Mouse (Mus musculus): ENCODE measurements around the gene Stxbp6. TPM values are rescaled to one million over a fixed set of nuclear protein-coding genes. Genes with fewer than 3 reads are reported as not detected.

The Stxbp6 gene
- polyA plus RNA-seq, 1 experiment from 2014 or later, result 15.5 TPM

DNA sequence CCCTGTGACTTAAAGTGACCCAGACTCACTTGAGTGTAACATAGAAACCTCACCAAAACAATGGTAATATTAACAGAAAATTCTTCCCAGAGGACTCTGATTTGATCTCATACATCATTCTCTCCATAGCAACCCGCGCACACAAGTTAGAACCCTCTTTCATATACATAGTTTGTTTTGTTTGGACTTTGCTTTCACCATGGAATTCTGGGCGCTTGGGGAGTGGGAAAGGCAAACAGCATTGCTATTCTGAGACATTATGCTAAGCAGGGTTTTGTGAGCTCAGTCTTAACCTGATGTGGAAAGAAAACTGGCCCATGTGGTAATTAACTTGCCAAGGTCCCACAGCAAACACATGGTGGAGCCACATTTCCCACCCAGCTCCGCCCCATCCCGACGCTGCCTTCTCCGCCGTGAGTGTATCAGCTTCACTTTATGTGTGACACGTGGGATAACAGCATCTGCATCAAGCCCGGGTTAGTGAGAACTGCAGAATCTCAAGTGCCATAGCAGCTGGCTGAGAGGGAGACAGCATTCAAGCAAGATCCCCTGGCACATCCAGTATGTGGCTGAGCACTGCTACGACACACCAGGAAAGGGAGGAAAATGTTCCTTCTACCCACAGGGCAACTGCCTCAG is 7.3 kb downstream of the Stxbp6 start:
- Histone ChIP-seq H3K4me2 (replicated peaks; ENCODE audit: low read depth, low read length) (no peak overlapping the region), H3K27ac (ENCODE audit: low read depth, low read length) (no peak overlapping the region)

DNA sequence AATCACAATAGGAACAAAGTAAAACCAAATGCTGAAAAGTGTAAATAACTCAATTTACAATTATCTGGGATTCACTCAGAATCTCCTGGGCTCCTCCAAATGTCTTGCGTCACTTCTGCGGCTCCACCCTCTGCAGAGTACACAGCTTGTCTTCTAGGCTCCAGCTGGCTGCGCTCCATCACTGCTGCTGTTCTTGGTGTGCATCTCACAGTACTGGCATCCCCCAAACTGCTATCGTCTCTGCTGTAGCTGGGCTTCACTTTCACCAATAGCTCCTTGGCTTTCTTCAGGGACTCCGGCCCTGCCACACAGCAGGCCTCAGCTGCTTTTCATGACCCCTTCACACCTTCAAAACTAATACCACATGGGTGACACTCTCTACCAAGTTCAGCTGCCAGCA is 10.9 kb downstream of the Stxbp6 start:
- H3K4me1 ChIP-seq (replicated peaks; ENCODE audit: control insufficient read depth, insufficient read depth, low read length), result no peaks in the 10 kb centered on the region
- DNase-seq (ENCODE audit: low spot score), result no peak
- no peaks in the 10 kb centered on the region for H3K36me3 ChIP-seq (ENCODE audit: control insufficient read depth, insufficient read depth, low read length)
- no peaks in the 10 kb centered on the region for H3K9me3 ChIP-seq (ENCODE audit: control insufficient read depth, low read length)
- H3K27ac ChIP-seq (ENCODE audit: low read depth, low read length), result no peak overlapping the region
- no peak overlapping the region for H3K9ac ChIP-seq (ENCODE audit: low read depth, low read length)
- no peak overlapping the region for H3K4me3 ChIP-seq (ENCODE audit: low read depth, low read length)
- WGBS, result 71% methylated on average over 5 of the region's 5 CpGs
- no peak for ATAC-seq (ENCODE audit: low FRiP score)
- no peak overlapping the region for H3K4me2 ChIP-seq (replicated peaks; ENCODE audit: low read depth, low read length)
- no peaks in the 10 kb centered on the region for H3K27me3 ChIP-seq (ENCODE audit: control insufficient read depth, insufficient read depth, low read length)

More for the DNA sequence above, 7.3 kb downstream of the Stxbp6 start:
- peak; percentile 23 for DNase-seq (ENCODE audit: low spot score)
- no peak overlapping the region for H3K4me3 ChIP-seq (ENCODE audit: low read depth, low read length)
- no peak overlapping the region for H3K9ac ChIP-seq (ENCODE audit: low read depth, low read length)
- no peaks in the 10 kb centered on the region for H3K9me3 ChIP-seq (ENCODE audit: control insufficient read depth, low read length)
- ATAC-seq (ENCODE audit: low FRiP score), result peak; percentile 28
- WGBS, result 43% methylated on average over 11 of the region's 11 CpGs
- no peaks in the 10 kb centered on the region for H3K4me1 ChIP-seq (replicated peaks; ENCODE audit: control insufficient read depth, insufficient read depth, low read length)
- no peaks in the 10 kb centered on the region for H3K27me3 ChIP-seq (ENCODE audit: control insufficient read depth, insufficient read depth, low read length)
- no peaks in the 10 kb centered on the region for H3K36me3 ChIP-seq (ENCODE audit: control insufficient read depth, insufficient read depth, low read length)

DNA sequence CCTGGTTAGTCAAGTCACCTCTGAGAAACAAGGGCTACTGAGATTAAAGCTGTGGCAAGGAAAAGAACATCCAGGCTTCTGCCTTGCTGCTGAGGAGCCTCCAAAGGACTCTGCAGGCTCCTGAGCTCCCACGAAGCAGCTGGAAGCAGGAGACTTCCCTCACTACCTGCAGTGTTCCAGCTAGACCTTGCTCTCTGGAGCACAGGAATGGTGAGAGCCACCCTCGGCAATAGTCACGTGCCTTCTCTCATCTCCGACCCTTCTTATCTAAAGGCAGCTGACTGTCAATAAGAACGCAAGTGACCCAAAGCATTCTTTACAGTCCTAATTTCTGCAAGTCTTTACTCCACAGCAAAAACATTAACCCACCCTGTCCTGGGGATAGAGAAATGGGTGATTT is 13.2 kb downstream of the Stxbp6 start:
- no peak overlapping the region for H3K27ac ChIP-seq (ENCODE audit: low read depth, low read length)
- no peak overlapping the region for H3K4me2 ChIP-seq (replicated peaks; ENCODE audit: low read depth, low read length)
- DNase-seq (ENCODE audit: low spot score) (no peak), ATAC-seq (ENCODE audit: low FRiP score) (no peak)
- 68% methylated on average over 5 of the region's 5 CpGs for WGBS
- no peak overlapping the region for H3K4me3 ChIP-seq (ENCODE audit: low read depth, low read length)
- no peaks in the 10 kb centered on the region for H3K9me3 ChIP-seq (ENCODE audit: control insufficient read depth, low read length)
- no peaks in the 10 kb centered on the region for H3K36me3 ChIP-seq (ENCODE audit: control insufficient read depth, insufficient read depth, low read length)
- no peak overlapping the region for H3K9ac ChIP-seq (ENCODE audit: low read depth, low read length)
- H3K4me1 ChIP-seq (replicated peaks; ENCODE audit: control insufficient read depth, insufficient read depth, low read length), result no peaks in the 10 kb centered on the region
- no peaks in the 10 kb centered on the region for H3K27me3 ChIP-seq (ENCODE audit: control insufficient read depth, insufficient read depth, low read length)

DNA sequence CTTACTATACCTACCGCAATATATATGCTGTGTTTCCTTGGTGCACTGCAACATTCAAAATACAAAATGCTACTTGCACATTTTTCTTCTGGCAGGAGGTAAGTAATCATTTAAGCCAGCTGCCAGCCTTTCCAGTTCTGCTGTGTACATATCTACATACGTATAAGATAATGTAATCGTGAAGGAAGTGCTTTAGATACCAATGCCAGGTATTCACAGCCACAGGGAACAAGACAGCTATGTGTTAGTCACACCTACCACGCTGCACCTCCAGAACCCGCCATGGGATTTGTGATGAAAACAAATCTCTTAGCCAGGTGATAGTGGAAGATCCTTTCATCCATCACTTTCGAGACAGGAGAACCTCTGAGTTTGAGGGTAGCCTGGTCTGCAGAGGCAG is 13.7 kb downstream of the Stxbp6 start:
- no peaks in the 10 kb centered on the region for H3K27me3 ChIP-seq (ENCODE audit: control insufficient read depth, insufficient read depth, low read length)
- no peaks in the 10 kb centered on the region for H3K36me3 ChIP-seq (ENCODE audit: control insufficient read depth, insufficient read depth, low read length)
- H3K27ac ChIP-seq (ENCODE audit: low read depth, low read length), result no peak overlapping the region
- no peaks in the 10 kb centered on the region for H3K4me1 ChIP-seq (replicated peaks; ENCODE audit: control insufficient read depth, insufficient read depth, low read length)
- ATAC-seq (ENCODE audit: low FRiP score), result no peak
- DNase-seq (ENCODE audit: low spot score), result no peak
- no peak overlapping the region for H3K4me3 ChIP-seq (ENCODE audit: low read depth, low read length)
- H3K9ac ChIP-seq (ENCODE audit: low read depth, low read length), result no peak overlapping the region
- 86% methylated on average over 6 of the region's 6 CpGs for WGBS
- no peak overlapping the region for H3K4me2 ChIP-seq (replicated peaks; ENCODE audit: low read depth, low read length)
- H3K9me3 ChIP-seq (ENCODE audit: control insufficient read depth, low read length), result no peaks in the 10 kb centered on the region

DNA sequence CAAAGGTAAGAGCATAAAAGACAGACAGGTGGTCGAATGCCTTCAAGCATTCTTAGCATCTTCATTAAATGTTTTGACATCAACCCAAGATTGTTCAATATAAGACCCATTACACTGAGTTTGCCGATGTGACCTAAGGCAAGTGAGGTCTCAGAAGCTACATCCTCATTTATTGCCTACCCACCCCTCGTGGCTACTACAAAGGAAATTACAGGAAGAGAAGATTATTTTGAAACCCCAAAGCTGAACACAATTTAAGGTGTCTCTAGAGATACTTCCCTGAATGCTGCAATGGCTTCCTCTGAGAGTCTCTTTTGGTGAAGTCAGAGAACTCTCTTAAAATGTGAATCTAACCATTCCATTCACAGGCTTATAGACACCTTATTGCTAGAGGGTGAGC is 16.5 kb downstream of the Stxbp6 start:
- H3K4me2 ChIP-seq (replicated peaks; ENCODE audit: low read depth, low read length), result no peak overlapping the region
- no peak for DNase-seq (ENCODE audit: low spot score)
- ATAC-seq (ENCODE audit: low FRiP score), result no peak
- H3K27me3 ChIP-seq (ENCODE audit: control insufficient read depth, insufficient read depth, low read length), result no peaks in the 10 kb centered on the region
- no peak overlapping the region for H3K9ac ChIP-seq (ENCODE audit: low read depth, low read length)
- H3K4me3 ChIP-seq (ENCODE audit: low read depth, low read length), result no peak overlapping the region
- no peaks in the 10 kb centered on the region for H3K36me3 ChIP-seq (ENCODE audit: control insufficient read depth, insufficient read depth, low read length)
- no peak overlapping the region for H3K27ac ChIP-seq (ENCODE audit: low read depth, low read length)
- no peaks in the 10 kb centered on the region for H3K4me1 ChIP-seq (replicated peaks; ENCODE audit: control insufficient read depth, insufficient read depth, low read length)
- 88% methylated on average over 3 of the region's 3 CpGs for WGBS
- no peaks in the 10 kb centered on the region for H3K9me3 ChIP-seq (ENCODE audit: control insufficient read depth, low read length)

DNA sequence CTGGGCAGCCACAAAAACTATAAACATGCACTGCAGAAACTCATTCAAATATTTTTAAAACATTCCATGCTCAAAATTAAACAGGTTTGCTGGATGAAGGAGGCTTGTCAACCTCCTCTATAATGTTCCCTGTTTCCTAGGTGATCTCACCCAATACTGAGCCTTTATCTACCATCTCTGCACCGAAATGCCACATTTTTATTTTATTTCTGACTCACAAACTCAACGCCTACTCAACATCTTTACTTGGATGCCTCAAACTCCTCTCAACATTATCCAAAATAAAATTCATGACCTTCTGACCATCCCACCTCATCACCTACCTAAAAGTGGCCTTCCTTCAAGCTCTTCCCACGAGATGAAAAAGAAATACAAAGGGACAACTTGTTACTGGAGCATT is 18.1 kb downstream of the Stxbp6 start:
- DNase-seq (ENCODE audit: low spot score) (no peak), ATAC-seq (ENCODE audit: low FRiP score) (no peak)
- Histone ChIP-seq H3K27me3 (ENCODE audit: control insufficient read depth, insufficient read depth, low read length) (no peaks in the 10 kb centered on the region), H3K4me3 (ENCODE audit: low read depth, low read length) (no peak overlapping the region), H3K36me3 (ENCODE audit: control insufficient read depth, insufficient read depth, low read length) (no peaks in the 10 kb centered on the region), H3K9me3 (ENCODE audit: control insufficient read depth, low read length) (no peaks in the 10 kb centered on the region), H3K4me1 (replicated peaks; ENCODE audit: control insufficient read depth, insufficient read depth, low read length) (no peaks in the 10 kb centered on the region), H3K27ac (ENCODE audit: low read depth, low read length) (no peak overlapping the region), H3K9ac (ENCODE audit: low read depth, low read length) (no peak overlapping the region), H3K4me2 (replicated peaks; ENCODE audit: low read depth, low read length) (no peak overlapping the region)
- 84% methylated on average over 3 of the region's 3 CpGs for WGBS

DNA sequence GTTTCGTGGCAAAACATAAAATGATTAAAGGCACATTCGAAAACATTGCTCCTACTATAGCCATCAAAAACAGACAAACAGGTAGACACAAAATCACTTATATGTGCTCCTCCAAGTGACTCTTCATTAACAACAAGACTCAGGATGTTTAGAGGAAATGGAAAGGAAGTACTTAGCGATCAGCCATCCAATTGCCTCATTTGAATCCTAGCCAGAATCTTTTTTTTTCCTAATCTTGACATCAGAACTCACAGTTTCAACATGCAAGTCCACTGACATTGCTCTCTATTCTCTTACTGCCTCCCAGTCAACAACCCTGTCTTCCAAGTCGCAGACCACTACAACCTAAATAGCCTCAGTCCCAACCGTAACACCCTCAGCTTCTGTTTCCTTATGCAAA is 21.2 kb downstream of the Stxbp6 start:
- H3K9ac ChIP-seq (ENCODE audit: low read depth, low read length), result no peak overlapping the region
- H3K4me2 ChIP-seq (replicated peaks; ENCODE audit: low read depth, low read length), result no peak overlapping the region
- DNase-seq (ENCODE audit: low spot score) (no peak), ATAC-seq (ENCODE audit: low FRiP score) (no peak)
- H3K27ac ChIP-seq (ENCODE audit: low read depth, low read length), result no peak overlapping the region
- no peaks in the 10 kb centered on the region for H3K27me3 ChIP-seq (ENCODE audit: control insufficient read depth, insufficient read depth, low read length)
- WGBS, result 95% methylated on average over 5 of the region's 5 CpGs
- H3K4me1 ChIP-seq (replicated peaks; ENCODE audit: control insufficient read depth, insufficient read depth, low read length), result no peaks in the 10 kb centered on the region
- no peak overlapping the region for H3K4me3 ChIP-seq (ENCODE audit: low read depth, low read length)
- H3K36me3 ChIP-seq (ENCODE audit: control insufficient read depth, insufficient read depth, low read length), result no peaks in the 10 kb centered on the region
- no peaks in the 10 kb centered on the region for H3K9me3 ChIP-seq (ENCODE audit: control insufficient read depth, low read length)

DNA sequence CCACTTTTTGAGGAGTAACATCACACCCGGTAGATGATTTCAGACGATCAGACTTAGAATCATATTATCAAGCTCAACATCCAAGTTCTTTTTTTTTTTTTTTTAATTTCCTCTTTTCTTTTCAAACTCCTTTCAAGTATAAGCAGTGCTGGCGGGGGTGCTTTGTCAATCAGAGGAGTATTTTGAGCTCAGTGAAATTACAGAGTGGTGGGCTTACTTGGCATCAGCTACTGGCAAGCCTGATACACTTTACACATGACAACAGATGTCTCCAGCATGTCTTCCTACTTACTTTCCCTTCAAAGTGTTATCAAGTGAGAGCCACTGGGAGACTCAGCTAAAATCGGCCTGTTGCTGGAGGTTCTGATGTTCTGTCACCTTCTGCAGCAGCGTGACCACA is 21.6 kb downstream of the Stxbp6 start:
- H3K9me3 ChIP-seq (ENCODE audit: control insufficient read depth, low read length), result no peaks in the 10 kb centered on the region
- WGBS, result 85% methylated on average over 5 of the region's 5 CpGs
- H3K27me3 ChIP-seq (ENCODE audit: control insufficient read depth, insufficient read depth, low read length), result no peaks in the 10 kb centered on the region
- no peak overlapping the region for H3K4me3 ChIP-seq (ENCODE audit: low read depth, low read length)
- ATAC-seq (ENCODE audit: low FRiP score), result no peak
- no peaks in the 10 kb centered on the region for H3K4me1 ChIP-seq (replicated peaks; ENCODE audit: control insufficient read depth, insufficient read depth, low read length)
- no peak overlapping the region for H3K9ac ChIP-seq (ENCODE audit: low read depth, low read length)
- H3K36me3 ChIP-seq (ENCODE audit: control insufficient read depth, insufficient read depth, low read length), result no peaks in the 10 kb centered on the region
- H3K27ac ChIP-seq (ENCODE audit: low read depth, low read length), result no peak overlapping the region
- H3K4me2 ChIP-seq (replicated peaks; ENCODE audit: low read depth, low read length), result no peak overlapping the region
- DNase-seq (ENCODE audit: low spot score), result no peak

DNA sequence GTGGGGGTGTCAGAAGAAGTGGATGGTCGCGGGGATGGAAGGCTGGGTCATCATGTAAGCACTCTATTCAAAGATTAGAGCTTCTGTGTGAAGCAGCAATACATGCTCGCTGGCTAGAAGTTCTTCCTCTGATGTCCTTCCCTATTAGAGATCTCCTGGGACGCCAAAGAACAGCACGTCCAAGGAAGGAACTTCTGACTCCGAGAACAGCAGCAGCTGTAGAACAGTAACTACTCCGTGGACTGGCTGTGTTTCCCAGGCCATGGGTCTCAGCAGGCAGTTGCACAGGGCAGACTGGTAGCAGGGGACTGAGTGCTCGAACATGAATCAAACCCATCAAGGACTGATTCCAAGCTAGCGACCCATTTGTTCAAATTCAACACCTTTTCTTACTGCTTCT is 24.6 kb downstream of the Stxbp6 start:
- Histone ChIP-seq H3K4me3 (ENCODE audit: low read depth, low read length) (no peak overlapping the region), H3K4me2 (replicated peaks; ENCODE audit: low read depth, low read length) (no peak overlapping the region), H3K36me3 (ENCODE audit: control insufficient read depth, insufficient read depth, low read length) (no peaks in the 10 kb centered on the region), H3K4me1 (replicated peaks; ENCODE audit: control insufficient read depth, insufficient read depth, low read length) (no peaks in the 10 kb centered on the region), H3K9ac (ENCODE audit: low read depth, low read length) (no peak overlapping the region), H3K9me3 (ENCODE audit: control insufficient read depth, low read length) (no peaks in the 10 kb centered on the region), H3K27me3 (ENCODE audit: control insufficient read depth, insufficient read depth, low read length) (no peaks in the 10 kb centered on the region), H3K27ac (ENCODE audit: low read depth, low read length) (no peak overlapping the region)
- DNase-seq (ENCODE audit: low spot score) (no peak), ATAC-seq (ENCODE audit: low FRiP score) (no peak)
- 73% methylated on average over 9 of the region's 9 CpGs for WGBS
